Mouse (Mus musculus) C2C12 (cell line): ENCODE measurements at regions not wholly inside any gene's neighbourhood (a gene's known extent, or its start where the extent isn't known, plus 50 kb on each side); places are given as distances from the start of the nearest gene placed in this dataset.

ENCODE experiments used
- H3K27me3 ChIP-seq: one replicate; pipeline ENCODE4 v1.6.1; 2011; ENCODE audit not compliant: control insufficient read depth, insufficient read depth, insufficient read length
- H3K36me3 ChIP-seq: one replicate; pipeline ENCODE4 v1.6.1; 2011; ENCODE audit not compliant: control insufficient read depth, insufficient read depth
- H3K4me3 ChIP-seq: one replicate; pipeline ENCODE4 v1.5.1; 2011; ENCODE audit warnings: mild to moderate bottlenecking, control low read depth; ENCODE audit not compliant: poor library complexity, insufficient read depth, severe bottlenecking
- H3K79me2 ChIP-seq: one replicate; pipeline ENCODE4 v1.6.1; 2011; ENCODE audit not compliant: control insufficient read depth, insufficient read depth
- H3K79me3 ChIP-seq: one replicate; pipeline ENCODE4 v1.6.1; 2011; ENCODE audit warnings: low read depth, control low read depth
- H3ac ChIP-seq: one replicate; pipeline ENCODE3; 2011; ENCODE audit warnings: low read depth; ENCODE audit not compliant: control insufficient read depth, insufficient read length
- CEBPB ChIP-seq: IDR thresholded peaks from one replicate; pipeline ENCODE4 v1.6.1; 2011; ENCODE audit warnings: low read depth, mild to moderate bottlenecking, control low read depth, moderate library complexity
- CTCF ChIP-seq: IDR thresholded peaks from one replicate; pipeline ENCODE4 v1.5.1; 2011; ENCODE audit not compliant: control insufficient read depth, insufficient read depth, insufficient read length
- FOSL1 ChIP-seq: IDR thresholded peaks from one replicate; pipeline ENCODE4 v1.8.0; 2011; ENCODE audit warnings: mild to moderate bottlenecking, low read length; ENCODE audit not compliant: poor library complexity, insufficient read depth, severe bottlenecking
- MAX ChIP-seq: IDR thresholded peaks from one replicate; pipeline ENCODE4 v1.6.1; 2011; ENCODE audit warnings: mild to moderate bottlenecking, control low read depth
- MYOD1 ChIP-seq: IDR thresholded peaks from one replicate; pipeline ENCODE4 v1.6.1; 2011; ENCODE audit warnings: low read depth; ENCODE audit not compliant: control insufficient read depth, insufficient read length
- MYOG ChIP-seq: IDR thresholded peaks from one replicate; pipeline ENCODE4 v1.6.1; 2011; ENCODE audit not compliant: control insufficient read depth, insufficient read length; ENCODE audit errors: extremely low read depth
- USF1 ChIP-seq: IDR thresholded peaks from one replicate; pipeline ENCODE4 v1.6.1; 2011; ENCODE audit warnings: low read depth, mild to moderate bottlenecking, control low read depth, moderate library complexity

DNA sequence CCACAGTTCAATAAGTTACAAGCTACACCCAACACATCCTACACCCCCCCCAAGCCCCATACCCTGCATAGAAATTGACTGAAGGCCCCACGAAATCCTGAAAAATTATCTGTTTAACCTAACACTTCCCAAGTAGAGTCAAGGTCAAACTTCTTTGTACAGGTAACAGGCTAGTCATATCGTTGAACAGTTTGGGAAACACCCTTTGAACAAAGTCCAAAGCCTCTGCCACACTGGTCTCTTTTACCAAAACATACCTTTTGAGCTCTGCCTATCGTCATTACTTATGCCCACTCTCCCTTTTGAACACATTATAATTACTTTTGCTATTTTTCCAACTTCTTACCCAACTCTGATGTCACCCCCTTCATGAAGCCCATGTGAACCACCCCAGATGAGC is 117.0 kb upstream of the Nr2f2 start:
- no peaks in the 10 kb centered on the region for H3K79me2 ChIP-seq
- no peak overlapping the region for H3K4me3 ChIP-seq
- TF ChIP-seq MYOD1 (no peak), MAX (no peak), MYOG (no peak), USF1 (no peak), FOSL1 (no peak), CTCF (no peak), CEBPB (no peak)
- no peaks in the 10 kb centered on the region for H3K36me3 ChIP-seq
- H3ac ChIP-seq, result no peak overlapping the region
- no peaks in the 10 kb centered on the region for H3K27me3 ChIP-seq
- H3K79me3 ChIP-seq, result no peaks in the 10 kb centered on the region

DNA sequence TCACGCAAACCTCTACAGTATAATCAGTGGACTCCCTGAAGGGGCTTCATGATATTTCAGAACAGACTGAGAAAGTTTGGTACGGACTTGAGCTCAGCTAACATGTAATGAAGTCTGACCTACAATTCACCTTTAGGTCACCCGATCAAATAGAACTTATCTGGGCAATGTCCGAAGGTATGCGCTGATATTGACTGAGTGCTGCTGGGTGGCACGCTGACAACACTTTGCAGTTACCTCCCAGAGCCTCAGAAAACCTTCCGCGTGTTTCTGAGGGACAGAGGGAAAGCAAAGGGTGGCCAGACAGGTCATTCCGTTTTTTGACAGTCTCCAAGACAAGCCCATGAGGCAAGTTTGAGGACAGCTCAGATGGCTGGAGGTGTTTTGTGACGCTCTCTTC is 115.3 kb upstream of the Nr2f2 start:
- no peaks in the 10 kb centered on the region for H3K79me2 ChIP-seq
- no peak overlapping the region for H3K4me3 ChIP-seq
- no peaks in the 10 kb centered on the region for H3K36me3 ChIP-seq
- TF ChIP-seq MYOD1, result no peak
- no peak for TF ChIP-seq MAX
- no peak for TF ChIP-seq CEBPB
- TF ChIP-seq FOSL1, result no peak
- TF ChIP-seq MYOG, result no peak
- H3K79me3 ChIP-seq, result no peaks in the 10 kb centered on the region
- H3ac ChIP-seq, result no peak overlapping the region
- H3K27me3 ChIP-seq, result no peaks in the 10 kb centered on the region

DNA sequence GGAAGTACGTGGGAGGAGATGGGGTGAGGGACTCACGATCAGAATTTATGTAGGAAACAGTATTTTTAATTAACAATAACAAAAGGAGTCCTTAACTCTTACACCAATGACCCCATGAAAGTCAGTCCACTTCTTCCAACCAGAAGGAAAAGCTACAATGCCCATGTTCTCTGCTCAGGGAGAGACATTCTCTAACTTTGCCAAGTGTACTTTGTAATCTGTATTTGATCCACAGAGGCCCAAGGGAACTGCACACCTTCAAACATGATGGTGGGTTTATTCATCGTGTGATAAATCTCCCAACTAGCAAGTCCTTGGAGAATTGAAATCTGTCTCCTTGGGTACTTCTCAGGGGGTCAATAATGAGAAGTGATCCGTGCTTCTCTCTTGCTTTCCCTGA is 106.3 kb upstream of the Nr2f2 start:
- no peaks in the 10 kb centered on the region for H3K79me2 ChIP-seq
- H3K4me3 ChIP-seq, result no peak overlapping the region
- no peaks in the 10 kb centered on the region for H3K79me3 ChIP-seq
- TF ChIP-seq MYOD1, result no peak
- H3ac ChIP-seq, result no peak overlapping the region
- no peaks in the 10 kb centered on the region for H3K36me3 ChIP-seq
- H3K27me3 ChIP-seq, result no peaks in the 10 kb centered on the region

DNA sequence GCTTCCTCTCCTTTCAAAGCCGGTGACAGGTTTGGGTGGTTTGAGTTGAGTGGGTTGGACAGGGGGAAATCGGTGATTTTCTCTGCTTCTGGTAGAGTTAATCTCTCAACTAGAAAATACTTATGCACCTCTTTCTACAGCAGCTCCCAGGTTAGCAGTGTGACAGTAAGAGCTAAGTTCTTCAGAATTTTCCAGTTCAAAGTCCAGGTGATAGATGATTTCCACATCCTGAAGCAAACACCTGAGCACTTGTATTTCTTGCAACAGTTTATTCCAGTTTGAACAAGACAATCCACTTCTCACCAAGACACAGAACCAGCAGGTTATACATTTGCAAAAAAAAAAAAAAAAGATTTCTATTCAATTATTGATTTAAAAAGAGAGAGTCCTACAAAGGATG is 104.0 kb upstream of the Nr2f2 start:
- no peaks in the 10 kb centered on the region for H3K79me2 ChIP-seq
- TF ChIP-seq CEBPB, result no peak
- no peak for TF ChIP-seq USF1
- no peak for TF ChIP-seq CTCF
- TF ChIP-seq FOSL1, result no peak
- no peak for TF ChIP-seq MYOD1
- no peak for TF ChIP-seq MAX
- TF ChIP-seq MYOG, result no peak
- no peak overlapping the region for H3K4me3 ChIP-seq
- H3K27me3 ChIP-seq, result no peaks in the 10 kb centered on the region
- no peaks in the 10 kb centered on the region for H3K79me3 ChIP-seq
- no peak overlapping the region for H3ac ChIP-seq
- no peaks in the 10 kb centered on the region for H3K36me3 ChIP-seq

DNA sequence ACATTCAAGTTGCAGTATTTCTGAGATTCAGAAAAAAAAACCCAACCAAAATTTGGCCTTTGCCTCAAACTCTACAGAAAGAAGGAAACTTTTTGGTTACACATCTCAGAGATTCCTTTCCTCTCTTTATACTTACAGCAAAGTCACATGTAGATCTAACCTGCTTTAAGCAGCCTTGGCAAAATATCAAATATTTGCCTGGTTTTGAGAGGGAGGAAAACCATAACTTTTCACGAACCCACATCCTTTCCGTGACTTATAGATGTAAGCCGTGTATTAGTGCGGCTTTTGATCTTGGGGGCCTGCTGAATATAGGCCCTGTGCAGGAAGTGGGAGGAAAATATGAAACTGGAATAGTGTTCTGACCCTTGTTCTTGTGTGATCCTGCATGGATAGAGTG is 95.6 kb upstream of the Nr2f2 start:
- H3K4me3 ChIP-seq, result no peak overlapping the region
- H3K79me3 ChIP-seq, result no peaks in the 10 kb centered on the region
- no peaks in the 10 kb centered on the region for H3K27me3 ChIP-seq
- H3ac ChIP-seq, result no peak overlapping the region
- H3K79me2 ChIP-seq, result no peaks in the 10 kb centered on the region
- H3K36me3 ChIP-seq, result no peaks in the 10 kb centered on the region
- no peak for TF ChIP-seq MAX
- no peak for TF ChIP-seq FOSL1
- no peak for TF ChIP-seq CEBPB
- no peak for TF ChIP-seq CTCF
- no peak for TF ChIP-seq MYOD1
- TF ChIP-seq MYOG, result no peak

DNA sequence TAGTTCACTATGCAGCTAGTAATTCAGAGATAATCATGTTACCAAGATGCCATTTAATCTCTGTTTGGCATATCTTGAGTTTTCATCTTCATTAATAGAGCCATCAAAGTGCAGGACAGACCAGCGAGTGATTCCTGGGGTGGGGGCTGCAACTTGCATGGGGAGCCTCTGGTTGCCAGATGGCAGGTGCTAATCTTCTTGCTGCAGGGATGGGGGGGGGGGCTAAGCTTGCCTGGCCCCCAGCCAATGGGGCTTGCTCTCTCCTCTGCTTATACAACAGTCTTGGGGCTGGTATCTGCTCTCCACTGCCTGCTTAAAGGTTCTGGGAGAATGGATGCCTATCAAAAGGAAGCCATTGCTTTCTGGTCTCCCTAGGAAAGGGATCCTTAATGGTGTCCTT is 88.0 kb upstream of the Nr2f2 start:
- no peaks in the 10 kb centered on the region for H3K79me3 ChIP-seq
- TF ChIP-seq MYOG, result no peak
- no peak for TF ChIP-seq MAX
- TF ChIP-seq CEBPB, result no peak
- no peak for TF ChIP-seq USF1
- no peak for TF ChIP-seq FOSL1
- no peak for TF ChIP-seq MYOD1
- TF ChIP-seq CTCF, result no peak
- no peaks in the 10 kb centered on the region for H3K36me3 ChIP-seq
- H3K79me2 ChIP-seq, result no peaks in the 10 kb centered on the region
- no peak overlapping the region for H3ac ChIP-seq
- H3K27me3 ChIP-seq, result no peaks in the 10 kb centered on the region
- H3K4me3 ChIP-seq, result no peak overlapping the region

DNA sequence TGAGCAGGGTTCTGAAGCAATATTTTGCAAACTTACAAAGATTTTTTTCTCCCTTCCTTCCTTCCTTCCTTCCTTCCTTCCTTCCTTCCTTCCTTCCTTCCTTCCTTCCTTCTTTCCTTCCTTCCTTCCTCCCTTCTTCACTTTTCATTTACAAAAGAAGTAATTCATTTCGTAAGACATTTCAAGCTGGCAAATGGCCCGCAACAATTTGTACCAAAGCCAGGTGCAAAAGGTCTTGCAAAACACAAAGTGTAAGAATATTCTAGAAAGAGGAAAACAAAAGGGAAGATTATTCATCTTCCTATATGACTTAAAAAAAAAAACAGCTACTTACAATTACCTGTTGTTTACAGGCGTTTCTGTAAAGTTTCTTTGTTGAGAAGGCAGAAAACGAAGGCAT is 86.3 kb upstream of the Nr2f2 start:
- Histone ChIP-seq H3K4me3 (no peak overlapping the region), H3K79me2 (no peaks in the 10 kb centered on the region), H3K36me3 (no peaks in the 10 kb centered on the region), H3K79me3 (no peaks in the 10 kb centered on the region), H3K27me3 (no peaks in the 10 kb centered on the region), H3ac (no peak overlapping the region)
- TF ChIP-seq CEBPB (no peak), CTCF (no peak), MYOG (no peak), FOSL1 (no peak), MAX (no peak), MYOD1 (no peak), USF1 (no peak)
